Mouse (Mus musculus): ENCODE measurements around the gene Mertk.

The Mertk gene

GRCm38 (mm10) chr2:128726067-128726466 lies 27.3 kb downstream of the Mertk start:
- DNase-seq = no peak

GRCm38 (mm10) chr2:128726626-128727025 lies 27.9 kb downstream of the Mertk start:
- no peak for DNase-seq

GRCm38 (mm10) chr2:128727552-128727951 lies 28.8 kb downstream of the Mertk start:
- DNase-seq = no peak

- DNase-seq = no peak
Measured at GRCm38 (mm10) chr2:128728066-128728465, 29.3 kb downstream of the Mertk start.

GRCm38 (mm10) chr2:128729141-128729540 lies 30.4 kb downstream of the Mertk start:
- DNase-seq = no peak

- DNase-seq = no peak
Measured at GRCm38 (mm10) chr2:128731514-128731913, 32.8 kb downstream of the Mertk start.

GRCm38 (mm10) chr2:128731951-128732350 lies 33.2 kb downstream of the Mertk start:
- no peak for DNase-seq

GRCm38 (mm10) chr2:128735089-128735488 lies 36.3 kb downstream of the Mertk start:
- DNase-seq = no peak

GRCm38 (mm10) chr2:128737051-128737450 lies 38.3 kb downstream of the Mertk start:
- no peak for DNase-seq

- no peak for DNase-seq
Measured at GRCm38 (mm10) chr2:128737796-128738195, 39.0 kb downstream of the Mertk start.

- DNase-seq = peak; percentile 37 to 50
Measured at GRCm38 (mm10) chr2:128738725-128739258, 40.0 kb downstream of the Mertk start.

GRCm38 (mm10) chr2:128745879-128746620 lies 47.3 kb downstream of the Mertk start:
- DNase-seq = no peak

- DNase-seq = no peak
Measured at GRCm38 (mm10) chr2:128746621-128747151, 47.9 kb downstream of the Mertk start.

GRCm38 (mm10) chr2:128747433-128748028 lies 48.8 kb downstream of the Mertk start:
- DNase-seq = no peak

GRCm38 (mm10) chr2:128748171-128748570 lies 49.4 kb downstream of the Mertk start:
- no peak for DNase-seq

GRCm38 (mm10) chr2:128751030-128751429 lies 52.3 kb downstream of the Mertk start:
- no peak for DNase-seq

- DNase-seq = no peak
Measured at GRCm38 (mm10) chr2:128753295-128753873, 54.6 kb downstream of the Mertk start.

- DNase-seq = no peak
Measured at GRCm38 (mm10) chr2:128755149-128755691, 56.5 kb downstream of the Mertk start.

- peak; percentile 13 to 19 for DNase-seq
Measured at GRCm38 (mm10) chr2:128758724-128759340, 60.1 kb downstream of the Mertk start.

GRCm38 (mm10) chr2:128762008-128762407 lies 63.3 kb downstream of the Mertk start:
- DNase-seq = no peak

- DNase-seq = no peak
Measured at GRCm38 (mm10) chr2:128765787-128766186, 67.0 kb downstream of the Mertk start.

GRCm38 (mm10) chr2:128768545-128769247 lies 69.9 kb downstream of the Mertk start:
- DNase-seq = no peak
